In the genomic region with DNA sequence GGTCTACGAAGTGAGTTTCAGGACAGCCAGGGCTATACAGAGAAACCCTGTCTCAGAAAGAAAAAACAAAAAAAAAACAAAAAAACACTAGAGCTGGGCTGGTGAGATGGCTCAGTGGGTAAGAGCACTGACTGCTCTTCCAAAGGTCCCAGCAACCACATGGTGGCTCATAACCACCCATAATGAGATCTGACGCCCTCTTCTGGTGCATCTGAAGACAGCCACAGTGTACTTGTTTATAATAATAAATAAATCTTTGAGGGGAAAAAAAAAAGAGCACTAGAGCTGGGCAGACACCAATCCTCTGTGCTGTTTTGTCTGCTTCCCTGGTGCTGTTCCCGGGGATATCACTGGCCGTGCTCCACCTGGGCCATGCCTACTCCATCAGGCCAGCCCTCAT, we compare ENCODE assay signal across 8 mouse cellular contexts. TPM values are rescaled to one million over a fixed set of nuclear protein-coding genes. Genes with fewer than 3 reads are reported as not detected.
"Had no signal": no experiment of that assay in that cellular context is flagged by ENCODE, and none has a peak within 500 bp of the region (broad histone marks: within the 10 kb centered on the region; RNA-seq: fewer than 3 reads in every experiment).

No protein-coding gene starts in this region.

RNA-seq across cellular contexts. Expression of a gene that starts 22.2 kb away (rescaled TPM):
- total RNA-seq: gastrocnemius, adult 18-20 months; gastrocnemius, postnatal 25 days; granulocyte monocyte progenitor cell, adult 5-6 weeks; heart, adult 18-20 months; heart, postnatal 10 days; heart, postnatal 25 days; liver, adult 2 months had no signal
- polyA plus RNA-seq: inflammation-experienced regulatory T-cells, adult 6 months; liver, adult 2 months had no signal
